Mouse (Mus musculus) central nervous system, embryonic 14 days (tissue): ENCODE data around the gene Zkscan8. TPM values are rescaled to one million over a fixed set of nuclear protein-coding genes. Genes with fewer than 3 reads are reported as not detected.

Experiments used
- polyA plus RNA-seq: library from polyadenylated mRNA; depleted of rRNA; stranded (reverse); fragments of >200 nt; gene quantifications from 2 replicates; pipeline ENCODE4 v1.2.3, GENCODE M21; 2012; rRNA removed

Gene Zkscan8
- 10.2 and 11.0 TPM in 2 replicates for polyA plus RNA-seq

GRCm38 (mm10) chr13:21530781-21531201 is at the start of gene Zkscan8:
Gene Zkscan8 (minus strand): TSS chr13:21531120.

GRCm38 (mm10) chr13:21559793-21560192 is 28.9 kb upstream of the Zkscan8 start, which contains the start of gene Olfr1535:
Gene Olfr1535 (minus strand): TSS chr13:21559893.

GRCm38 (mm10) chr13:21542708-21543107 is 11.8 kb upstream of the Zkscan8 start, which contains the start of gene Olfr1366:
Gene Olfr1366 (minus strand): TSS chr13:21542808.

DNA sequence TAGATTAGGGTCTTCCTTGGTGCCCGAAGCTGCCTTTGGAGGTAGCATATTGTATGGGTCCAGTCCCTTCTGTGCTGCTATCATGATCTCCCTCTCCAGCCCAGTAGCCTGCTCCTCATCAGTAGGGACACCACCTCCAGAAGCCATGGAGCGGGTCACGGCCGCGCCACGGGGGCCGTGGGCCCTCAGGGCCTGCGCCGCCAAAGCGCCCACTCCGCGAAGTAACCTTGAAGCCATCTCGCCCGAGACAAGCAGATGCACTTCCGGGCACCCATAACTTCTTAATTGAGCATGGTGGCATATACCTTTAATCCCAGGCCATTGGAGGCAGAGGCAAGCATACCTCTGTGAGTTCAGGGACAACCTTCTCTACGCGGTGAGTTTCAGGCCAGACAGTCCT is 29.7 kb downstream of the Zkscan8 start, which contains the start of gene Gm11273:
TSS of gene Gm11273 (minus strand) at position 237 of the 400 bp plus-strand sequence.

GRCm38 (mm10) chr13:21495080-21495479 is 35.8 kb downstream of the Zkscan8 start, which contains the start of gene AK157302:
Gene AK157302 (plus strand): TSS chr13:21495223.

GRCm38 (mm10) chr13:21478759-21479670 is 51.9 kb downstream of the Zkscan8 start, which contains the start of the genes Zkscan4 and Gm10065:
Gene Zkscan4 (plus strand): TSS chr13:21478907.
Gene Gm10065 (minus strand): TSS chr13:21479441.

GRCm38 (mm10) chr13:21468061-21469019 is 62.6 kb downstream of the Zkscan8 start, which contains the start of gene Nkapl:
Gene Nkapl (minus strand): TSS chr13:21468509.

Other genes with a start within 250 kb of the Zkscan8 start
- gene Gpx5, start 238.4 kb downstream of the Zkscan8 start, polyA plus RNA-seq, result 0.02 TPM in 1 of 2 replicates, not detected in the other
- not detected in 2 replicates for gene Gpx6, start 219.0 kb downstream of the Zkscan8 start, polyA plus RNA-seq
- not detected in 2 replicates for gene Olfr1367, start 184.2 kb downstream of the Zkscan8 start, polyA plus RNA-seq
- gene Zscan12, start 168.3 kb downstream of the Zkscan8 start, polyA plus RNA-seq, result 10.3 and 11.3 TPM in 2 replicates
- gene Zkscan3, start 128.4 kb downstream of the Zkscan8 start, polyA plus RNA-seq, result 74.8 and 89.9 TPM in 2 replicates
- 4.3 and 4.4 TPM in 2 replicates for gene Pgbd1, start 90.1 kb downstream of the Zkscan8 start, polyA plus RNA-seq
- gene Zscan26, start 77.4 kb downstream of the Zkscan8 start, polyA plus RNA-seq, result 38.9 and 40.7 TPM in 2 replicates
- gene Nkapl, start 62.6 kb downstream of the Zkscan8 start, polyA plus RNA-seq, result 0.96 and 0.98 TPM in 2 replicates
- gene Zkscan4, start 52.2 kb downstream of the Zkscan8 start, polyA plus RNA-seq, result 5.1 and 5.3 TPM in 2 replicates
- gene Gm10065, start 51.7 kb downstream of the Zkscan8 start, polyA plus RNA-seq, result not detected in 2 replicates
- 0.29 and 0.33 TPM in 2 replicates for gene AK157302, start 35.9 kb downstream of the Zkscan8 start, polyA plus RNA-seq
- 4.1 and 4.4 TPM in 2 replicates for gene Gm11273, start 29.7 kb downstream of the Zkscan8 start, polyA plus RNA-seq
- not detected in 2 replicates for gene Olfr1366, start 11.7 kb upstream of the Zkscan8 start, polyA plus RNA-seq
- gene Olfr1535, start 28.8 kb upstream of the Zkscan8 start, polyA plus RNA-seq, result not detected in 2 replicates
- gene Olfr1364, start 50.6 kb upstream of the Zkscan8 start, polyA plus RNA-seq, result not detected in 2 replicates
- gene Olfr1362, start 82.9 kb upstream of the Zkscan8 start, polyA plus RNA-seq, result not detected in 2 replicates
- gene Olfr11, start 111.4 kb upstream of the Zkscan8 start, polyA plus RNA-seq, result not detected in 2 replicates
- gene Olfr1361, start 132.3 kb upstream of the Zkscan8 start, polyA plus RNA-seq, result not detected in 2 replicates
- gene Olfr1360, start 146.3 kb upstream of the Zkscan8 start, polyA plus RNA-seq, result not detected in 2 replicates
- gene Olfr1359, start 167.0 kb upstream of the Zkscan8 start, polyA plus RNA-seq, result not detected in 2 replicates
- 6.6 and 13.7 TPM in 2 replicates for gene Hist1h2bl, start 185.0 kb upstream of the Zkscan8 start, polyA plus RNA-seq
- 11.5 and 14.4 TPM in 2 replicates for gene Hist1h2ai, start 185.3 kb upstream of the Zkscan8 start, polyA plus RNA-seq
- gene Hist1h3h, start 186.5 kb upstream of the Zkscan8 start, polyA plus RNA-seq, result 23.9 and 36.2 TPM in 2 replicates
- gene Hist1h2bm, start 190.9 kb upstream of the Zkscan8 start, polyA plus RNA-seq, result 6.2 and 11.0 TPM in 2 replicates
- gene Hist1h4j, start 203.9 kb upstream of the Zkscan8 start, polyA plus RNA-seq, result 11.4 and 17.3 TPM in 2 replicates
- 23.8 and 36.9 TPM in 2 replicates for gene Hist1h4k, start 219.4 kb upstream of the Zkscan8 start, polyA plus RNA-seq
- gene Hist1h2ak, start 222.7 kb upstream of the Zkscan8 start, polyA plus RNA-seq, result 18.5 and 25.0 TPM in 2 replicates
- gene Hist1h2bn, start 223.0 kb upstream of the Zkscan8 start, polyA plus RNA-seq, result 5.4 and 11.4 TPM in 2 replicates
- gene Hist1h1b, start 249.5 kb upstream of the Zkscan8 start, polyA plus RNA-seq, result 3.8 and 6.4 TPM in 2 replicates